Mouse (Mus musculus): ENCODE measurements at regions not wholly inside any gene's neighbourhood (a gene's known extent, or its start where the extent isn't known, plus 50 kb on each side); places are given as distances from the start of the nearest gene placed in this dataset.
"Not testable (repeated sequence)": the region's sequence is repeated elsewhere in the genome, so short reads cannot be mapped to it uniquely, and the experiment has no call there.

- Histone ChIP-seq H3K27ac (no peak overlapping the region), H3K9ac (no peak overlapping the region), H3K9me3 (no peaks in the 10 kb centered on the region), H3K36me3 (no peaks in the 10 kb centered on the region), H3K27me3 (peaks cover 11% of the 10 kb centered on the region), H3K4me3 (no peak overlapping the region), H3K4me2 (replicated peaks) (no peak overlapping the region), H3K4me1 (peaks cover 13% of the 10 kb centered on the region; the same call in 1 of the 2 replicates)
- WGBS, result 84% methylated on average over 6 of the region's 6 CpGs
- no peak for ATAC-seq (ENCODE audit: insufficient number of reproducible peaks, insufficient read depth, low FRiP score, low TSS enrichment)
Observed at GRCm38 (mm10) chr13:44669761-44670160, 59.5 kb upstream of the Jarid2 start.

GRCm38 (mm10) chr13:44673337-44673966, 55.8 kb upstream of the Jarid2 start:
- H3K27ac ChIP-seq, result no peak overlapping the region
- no peak for ATAC-seq (ENCODE audit: insufficient number of reproducible peaks, insufficient read depth, low FRiP score, low TSS enrichment)
- H3K4me2 ChIP-seq (replicated peaks), result peak overlapping the region; percentile 44
- no peak overlapping the region for H3K4me3 ChIP-seq
- H3K4me1 ChIP-seq, result peaks cover 13% of the 10 kb centered on the region; the same call in 1 of the 2 replicates
- no peak overlapping the region for H3K9ac ChIP-seq
- H3K27me3 ChIP-seq, result peaks cover 18% of the 10 kb centered on the region
- 12% methylated on average over 20 of the region's 20 CpGs for WGBS
- no peaks in the 10 kb centered on the region for H3K9me3 ChIP-seq
- no peaks in the 10 kb centered on the region for H3K36me3 ChIP-seq

GRCm38 (mm10) chr13:44673967-44674357, 55.3 kb upstream of the Jarid2 start:
- WGBS, result 21% methylated on average over 12 of the region's 12 CpGs
- no peak overlapping the region for H3K27ac ChIP-seq
- ATAC-seq (ENCODE audit: insufficient number of reproducible peaks, insufficient read depth, low FRiP score, low TSS enrichment), result no peak
- peaks cover 13% of the 10 kb centered on the region; the same call in 1 of the 2 replicates for H3K4me1 ChIP-seq
- peaks cover 18% of the 10 kb centered on the region for H3K27me3 ChIP-seq
- no peaks in the 10 kb centered on the region for H3K9me3 ChIP-seq
- H3K4me3 ChIP-seq, result no peak overlapping the region
- no peaks in the 10 kb centered on the region for H3K36me3 ChIP-seq
- H3K9ac ChIP-seq, result no peak overlapping the region
- peak overlapping the region; percentile 44 for H3K4me2 ChIP-seq (replicated peaks)

- no peak for ATAC-seq (ENCODE audit: insufficient number of reproducible peaks, insufficient read depth, low FRiP score, low TSS enrichment)
- WGBS, result 73% methylated on average over 8 of the region's 8 CpGs
- Histone ChIP-seq H3K9me3 (no peaks in the 10 kb centered on the region), H3K36me3 (no peaks in the 10 kb centered on the region), H3K4me1 (peaks cover 13% of the 10 kb centered on the region; the same call in 1 of the 2 replicates), H3K27me3 (peaks cover 18% of the 10 kb centered on the region), H3K27ac (no peak overlapping the region), H3K4me2 (replicated peaks) (no peak overlapping the region), H3K4me3 (no peak overlapping the region), H3K9ac (no peak overlapping the region)
Observed at GRCm38 (mm10) chr13:44674926-44675650, 54.2 kb upstream of the Jarid2 start.

- Histone ChIP-seq H3K9me3 (no peaks in the 10 kb centered on the region), H3K36me3 (no peaks in the 10 kb centered on the region), H3K4me3 (no peak overlapping the region), H3K4me2 (replicated peaks) (no peak overlapping the region), H3K27me3 (peaks cover 18% of the 10 kb centered on the region), H3K27ac (no peak overlapping the region), H3K9ac (no peak overlapping the region), H3K4me1 (peaks cover 19% of the 10 kb centered on the region)
- WGBS, result 88% methylated on average over 6 of the region's 6 CpGs
- no peak for ATAC-seq (ENCODE audit: insufficient number of reproducible peaks, insufficient read depth, low FRiP score, low TSS enrichment)
Observed at GRCm38 (mm10) chr13:44676041-44676440, 53.2 kb upstream of the Jarid2 start.

GRCm38 (mm10) chr13:44678121-44678520, 51.2 kb upstream of the Jarid2 start:
- H3K36me3 ChIP-seq, result no peaks in the 10 kb centered on the region
- 78% methylated on average over 3 of the region's 3 CpGs for WGBS
- no peaks in the 10 kb centered on the region for H3K9me3 ChIP-seq
- H3K4me3 ChIP-seq, result no peak overlapping the region
- H3K27me3 ChIP-seq, result peaks cover 18% of the 10 kb centered on the region
- H3K4me2 ChIP-seq (replicated peaks), result no peak overlapping the region
- H3K4me1 ChIP-seq, result peaks cover 24% of the 10 kb centered on the region
- no peak overlapping the region for H3K9ac ChIP-seq
- no peak for ATAC-seq (ENCODE audit: insufficient number of reproducible peaks, insufficient read depth, low FRiP score, low TSS enrichment)
- no peak overlapping the region for H3K27ac ChIP-seq

GRCm38 (mm10) chr13:44679457-44679856, 49.8 kb upstream of the Jarid2 start:
- WGBS, result 91% methylated on average over 7 of the region's 7 CpGs
- H3K36me3 ChIP-seq; H3K27ac ChIP-seq; ATAC-seq (ENCODE audit: insufficient number of reproducible peaks, insufficient read depth, low FRiP score, low TSS enrichment); H3K27me3 ChIP-seq; H3K9me3 ChIP-seq; H3K4me2 ChIP-seq (replicated peaks); H3K4me3 ChIP-seq; H3K9ac ChIP-seq: not testable (repeated sequence)
- peaks cover 16% of the 10 kb centered on the region for H3K4me1 ChIP-seq

Measured in embryonic facial prominence, embryonic 12.5 days (tissue).